Mouse (Mus musculus): Measurements from ENCODE around the gene Sectm1a.
"Not testable (repeated sequence)": the region's sequence is repeated elsewhere in the genome, so short reads cannot be mapped to it uniquely, and the experiment has no call there.

The Sectm1a gene

GRCm38 (mm10) chr11:121051793-121052192 is 29.2 kb downstream of the Sectm1a start:
- no peak for DNase-seq (ENCODE audit: extremely low read depth, insufficient read length, low spot score)

GRCm38 (mm10) chr11:121049840-121050239 is 31.2 kb downstream of the Sectm1a start:
- DNase-seq (ENCODE audit: extremely low read depth, insufficient read length, low spot score), result no peak

GRCm38 (mm10) chr11:121047826-121048399 is 33.1 kb downstream of the Sectm1a start:
- no peak for DNase-seq (ENCODE audit: extremely low read depth, insufficient read length, low spot score)

GRCm38 (mm10) chr11:121045286-121045685 is 35.7 kb downstream of the Sectm1a start:
- DNase-seq (ENCODE audit: extremely low read depth, insufficient read length, low spot score), result no peak

GRCm38 (mm10) chr11:121043025-121043424 is 38.0 kb downstream of the Sectm1a start:
- DNase-seq (ENCODE audit: extremely low read depth, insufficient read length, low spot score), result not testable (repeated sequence)

GRCm38 (mm10) chr11:121042480-121042879 is 38.5 kb downstream of the Sectm1a start:
- DNase-seq (ENCODE audit: extremely low read depth, insufficient read length, low spot score), result no peak

- no peak for DNase-seq (ENCODE audit: extremely low read depth, insufficient read length, low spot score)
Measured at GRCm38 (mm10) chr11:121041636-121042035, 39.4 kb downstream of the Sectm1a start.

- peak; percentile 76 for DNase-seq (ENCODE audit: extremely low read depth, insufficient read length, low spot score)
Measured at GRCm38 (mm10) chr11:121041212-121041611, 39.8 kb downstream of the Sectm1a start.

- DNase-seq (ENCODE audit: extremely low read depth, insufficient read length, low spot score), result no peak
Measured at GRCm38 (mm10) chr11:121039302-121039701, 41.7 kb downstream of the Sectm1a start, which contains the start of gene Cd7. Gene Cd7 (minus strand): TSS chr11:121039418.

GRCm38 (mm10) chr11:121038366-121039240 is 42.4 kb downstream of the Sectm1a start:
- DNase-seq (ENCODE audit: extremely low read depth, insufficient read length, low spot score), result no peak

- DNase-seq (ENCODE audit: extremely low read depth, insufficient read length, low spot score), result no peak
Measured at GRCm38 (mm10) chr11:121033118-121033517, 47.9 kb downstream of the Sectm1a start.

- DNase-seq (ENCODE audit: extremely low read depth, insufficient read length, low spot score), result no peak
Measured at GRCm38 (mm10) chr11:121027259-121027658, 53.8 kb downstream of the Sectm1a start.

- DNase-seq (ENCODE audit: extremely low read depth, insufficient read length, low spot score), result no peak
Measured at GRCm38 (mm10) chr11:121024163-121024562, 56.9 kb downstream of the Sectm1a start.

- no peak for DNase-seq (ENCODE audit: extremely low read depth, insufficient read length, low spot score)
Measured at GRCm38 (mm10) chr11:121019501-121019900, 61.5 kb downstream of the Sectm1a start.

GRCm38 (mm10) chr11:121017703-121018102 is 63.3 kb downstream of the Sectm1a start:
- DNase-seq (ENCODE audit: extremely low read depth, insufficient read length, low spot score), result no peak

Data from 3134 (cell line).